In the genomic region with DNA sequence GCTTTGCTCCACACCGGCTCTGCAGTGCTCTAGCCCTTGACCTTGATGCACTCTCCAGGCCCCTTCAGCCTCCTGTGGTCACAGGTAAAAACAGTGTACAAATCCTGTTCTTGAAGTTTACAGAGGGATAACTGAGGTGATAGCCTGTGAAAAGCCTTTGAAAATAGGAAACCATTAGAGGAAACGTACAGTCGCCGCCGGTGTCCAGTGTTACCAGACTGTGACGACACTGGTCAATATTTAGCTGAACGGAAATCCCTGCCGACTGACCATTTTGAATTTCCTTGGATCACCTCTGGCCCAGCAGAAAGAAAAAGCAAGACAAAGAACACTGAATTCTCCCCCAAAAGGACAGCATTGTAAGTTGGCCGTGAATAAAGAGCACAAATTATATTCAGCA, we compare ENCODE assay signal across 16 mouse cellular contexts.
"Had no signal": no experiment of that assay in that cellular context is flagged by ENCODE, and none has a peak within 500 bp of the region (broad histone marks: within the 10 kb centered on the region; RNA-seq: fewer than 3 reads in every experiment).

No protein-coding gene starts in this region.

- DNase-seq: retina, postnatal 1 day; right cerebral cortex, adult 18-20 months; right cerebral cortex, postnatal 14 days; right cerebral cortex, postnatal 25 days; right cerebral cortex, postnatal 4 days; spleen, adult 18-20 months; thymus, adult 18-20 months; thymus, adult 2 months; thymus, postnatal 14 days; thymus, postnatal 25 days; thymus, postnatal 36 days; thymus, postnatal 4 days had no signal

- H3K36me3 ChIP-seq: neural tube, embryonic 13.5 days; neural tube, embryonic 15.5 days; stomach, embryonic 15.5 days had no signal

- H3K27ac ChIP-seq: neural tube, embryonic 13.5 days; neural tube, embryonic 15.5 days; stomach, embryonic 15.5 days; stomach, postnatal 0 days had no signal

- H3K4me3 ChIP-seq: neural tube, embryonic 13.5 days; neural tube, embryonic 15.5 days; stomach, embryonic 15.5 days had no signal

- H3K4me1 ChIP-seq: neural tube, embryonic 13.5 days; stomach, embryonic 15.5 days had no signal

- H3K4me2 ChIP-seq: neural tube, embryonic 13.5 days; neural tube, embryonic 15.5 days; stomach, embryonic 15.5 days had no signal

- H3K9ac ChIP-seq: neural tube, embryonic 13.5 days; neural tube, embryonic 15.5 days; stomach, embryonic 15.5 days had no signal

- H3K27me3 ChIP-seq: neural tube, embryonic 13.5 days; neural tube, embryonic 15.5 days; stomach, embryonic 15.5 days had no signal

- H3K9me3 ChIP-seq: neural tube, embryonic 13.5 days; neural tube, embryonic 15.5 days; stomach, embryonic 15.5 days had no signal
